Mouse (Mus musculus) heart, embryonic 16.5 days (tissue): ENCODE data around the gene Hpgd. TPM values are rescaled to one million over a fixed set of nuclear protein-coding genes. Genes with fewer than 3 reads are reported as not detected.

Experiments used
- ATAC-seq: fragments of 200-750 bp; cut with Nextera tagmentation; replicated peaks from 2 replicates; pipeline ENCODE4 v1.8.0; 2017; ENCODE audit warnings: moderate number of reproducible peaks; ENCODE audit not compliant: insufficient read depth, low FRiP score; ENCODE audit errors: extremely low read depth
- H3K27ac ChIP-seq: fragments of 300-500 bp; sonication (generic); 2 replicates; pipeline ENCODE4 v1.5.1; 2014; ENCODE audit warnings: mild to moderate bottlenecking, low read length, control low read depth, moderate library complexity
- H3K27me3 ChIP-seq: fragments of 300-500 bp; sonication (generic); 2 replicates; pipeline ENCODE4 v1.6.1; 2014; ENCODE audit warnings: low read length, mixed read lengths; ENCODE audit not compliant: control insufficient read depth, insufficient read depth
- H3K36me3 ChIP-seq: fragments of 300-500 bp; sonication (generic); 2 replicates; pipeline ENCODE4 v1.6.1; 2014; ENCODE audit not compliant: control insufficient read depth, insufficient read depth
- H3K4me1 ChIP-seq: fragments of 300-500 bp; sonication (generic); 2 replicates; pipeline ENCODE4 v1.6.1; 2014; ENCODE audit warnings: low read length, mixed read lengths; ENCODE audit not compliant: control insufficient read depth, insufficient read depth
- H3K4me2 ChIP-seq: fragments of 300-500 bp; sonication (generic); 2 replicates; pipeline ENCODE4 v1.6.1; 2014; ENCODE audit warnings: low read depth, mild to moderate bottlenecking, control low read depth, low read length
- H3K4me3 ChIP-seq: fragments of 300-500 bp; sonication (generic); 2 replicates; pipeline ENCODE4 v1.5.1; 2014; ENCODE audit warnings: mild to moderate bottlenecking, control low read depth, low read length
- H3K9ac ChIP-seq: fragments of 300-500 bp; sonication (generic); 2 replicates; pipeline ENCODE4 v1.6.1; 2014; ENCODE audit warnings: low read length, control low read depth
- H3K9me3 ChIP-seq: fragments of 300-500 bp; sonication (generic); replicated peaks from 2 replicates; pipeline ENCODE4 v1.6.1; 2016; ENCODE audit warnings: low read length; ENCODE audit not compliant: control insufficient read depth
- WGBS: fragments of 180-500 bp; shearing (Covaris S2); extraction: QIAGEN DNeasy Blood & Tissue Kit; methylation state at CpG from one replicate; pipeline ENCODE4 v1.1.7; 2014; 5-methylcytosine and 5-hydroxymethylcytosine counted together
- polyA plus RNA-seq: library from polyadenylated mRNA; unstranded; fragments of >200 nt; fragmentation: Nextera tagmentation; extraction: Ambion mirVana; gene quantifications from 2 replicates; pipeline ENCODE4 v1.2.1, GENCODE M21; 2015

The Hpgd gene
- polyA plus RNA-seq, 1 experiment from 2014 or later = 36.7 TPM

DNA sequence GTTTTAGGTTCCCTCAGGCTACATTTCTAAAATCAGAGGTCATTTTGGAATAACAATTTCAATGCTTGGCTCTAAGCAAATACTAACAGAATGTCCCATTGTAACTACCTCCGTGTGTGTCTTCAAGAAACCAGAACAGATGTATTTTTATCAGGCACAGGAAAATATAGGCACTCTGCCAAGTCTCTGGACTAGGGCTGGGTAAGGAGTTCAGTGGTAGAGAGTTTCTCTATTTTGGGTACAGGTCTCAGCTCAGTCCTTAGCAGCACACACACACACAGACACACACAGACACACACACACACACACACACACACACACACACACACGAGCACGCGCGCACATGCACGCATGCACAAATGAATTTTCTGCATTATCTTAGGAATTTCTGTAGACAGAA lies 49.1 kb downstream of the Hpgd start:
- WGBS = 66% methylated on average over 6 of the region's 6 CpGs
- peaks cover 12% of the 10 kb centered on the region for H3K4me1 ChIP-seq
- no peak overlapping the region for H3K4me2 ChIP-seq
- H3K9me3 ChIP-seq = no peaks in the 10 kb centered on the region
- no peak overlapping the region for H3K9ac ChIP-seq
- H3K36me3 ChIP-seq = no peaks in the 10 kb centered on the region
- no peaks in the 10 kb centered on the region for H3K27me3 ChIP-seq
- no peak overlapping the region for H3K27ac ChIP-seq
- ATAC-seq = 0 out of 2 replicates have a peak, but pooled peaks have one; percentile 45
- no peak overlapping the region for H3K4me3 ChIP-seq

DNA sequence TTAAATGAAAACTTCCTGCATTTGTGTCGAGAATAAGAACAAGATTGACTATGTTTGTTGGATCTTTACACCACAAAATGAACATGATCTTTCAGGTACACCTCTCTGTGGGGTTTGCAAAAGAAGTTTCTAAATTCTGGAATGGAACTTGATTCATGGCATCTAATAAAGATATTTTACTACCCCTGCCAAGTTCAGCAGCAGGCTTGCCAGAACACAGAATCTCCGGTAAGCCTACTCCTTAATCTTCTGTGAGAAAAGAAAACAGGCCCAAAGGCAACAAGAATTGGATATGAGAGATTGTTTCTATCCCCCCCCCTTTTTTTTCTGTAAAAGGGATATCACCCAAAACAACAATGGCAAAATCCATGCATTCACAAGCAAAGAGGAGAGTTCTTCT lies 49.6 kb downstream of the Hpgd start:
- H3K27me3 ChIP-seq = no peaks in the 10 kb centered on the region
- H3K36me3 ChIP-seq = no peaks in the 10 kb centered on the region
- no peaks in the 10 kb centered on the region for H3K9me3 ChIP-seq
- H3K27ac ChIP-seq = no peak overlapping the region
- H3K4me2 ChIP-seq = no peak overlapping the region
- no peak overlapping the region for H3K9ac ChIP-seq
- ATAC-seq = no peak
- H3K4me3 ChIP-seq = no peak overlapping the region
- peaks cover 12% of the 10 kb centered on the region for H3K4me1 ChIP-seq
- WGBS = 39% methylated on average over 2 of the region's 2 CpGs

DNA sequence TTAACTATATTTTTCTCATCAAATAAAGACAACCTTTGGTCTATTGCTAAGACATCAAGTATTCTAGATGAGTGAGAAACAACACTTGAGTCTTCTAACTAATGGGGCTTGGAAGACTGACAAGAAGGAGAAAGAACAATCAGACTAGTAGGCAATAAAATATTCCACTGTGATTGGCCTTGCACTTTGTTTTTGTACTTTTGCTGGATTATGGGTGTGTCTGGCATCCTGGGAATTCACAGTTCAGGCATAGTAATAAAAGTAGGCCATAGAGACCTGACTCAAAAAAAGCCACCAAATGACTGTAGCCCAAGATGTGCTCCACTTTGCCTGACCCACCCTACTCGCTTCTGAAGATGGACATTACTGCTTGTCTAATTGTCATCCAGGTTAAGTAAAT lies 50.0 kb downstream of the Hpgd start:
- Histone ChIP-seq H3K4me2 (no peak overlapping the region), H3K27ac (no peak overlapping the region), H3K9me3 (no peaks in the 10 kb centered on the region), H3K9ac (no peak overlapping the region), H3K4me1 (peaks cover 12% of the 10 kb centered on the region), H3K27me3 (no peaks in the 10 kb centered on the region), H3K4me3 (no peak overlapping the region), H3K36me3 (no peaks in the 10 kb centered on the region)
- ATAC-seq = no peak
- WGBS = 75% methylated on average over 1 of the region's 1 CpGs

DNA sequence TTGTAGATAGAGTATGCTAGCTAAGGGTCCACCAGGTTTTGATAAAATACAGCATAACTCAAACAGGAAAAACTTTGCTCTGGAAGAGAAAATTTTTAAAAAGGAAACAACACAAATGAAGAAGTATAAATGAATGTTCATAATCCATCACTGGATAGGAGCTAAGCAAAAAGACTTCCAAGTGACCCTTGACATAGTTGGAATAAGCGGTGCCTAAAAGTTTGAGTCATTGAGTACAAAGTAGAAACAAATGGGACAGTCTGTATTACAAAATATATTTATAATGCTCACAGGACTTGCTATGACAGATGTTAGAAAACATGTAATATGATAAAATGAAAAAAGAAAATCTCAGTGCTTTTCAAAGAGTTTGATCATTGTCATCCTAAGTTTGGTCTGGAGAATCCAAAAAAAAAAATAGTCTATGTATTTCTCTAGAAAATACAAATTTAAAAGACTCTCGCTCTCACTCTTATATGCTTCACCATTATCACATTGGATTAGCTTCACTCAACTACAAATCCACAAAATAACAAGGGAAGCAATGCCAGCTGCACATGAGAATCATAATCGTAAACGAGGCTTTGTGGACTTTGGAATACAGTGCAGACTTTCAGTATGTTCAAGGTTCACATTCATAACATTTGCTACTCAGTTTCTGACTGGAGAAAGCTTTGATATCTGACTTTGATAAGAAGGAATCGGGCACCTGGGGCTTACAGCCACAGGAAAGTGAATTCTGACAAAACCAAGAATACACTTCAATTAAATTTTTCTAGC lies 51.4 kb downstream of the Hpgd start:
- Histone ChIP-seq H3K4me1 (peaks cover 12% of the 10 kb centered on the region), H3K4me3 (no peak overlapping the region), H3K27me3 (no peaks in the 10 kb centered on the region), H3K4me2 (no peak overlapping the region), H3K36me3 (no peaks in the 10 kb centered on the region), H3K9ac (no peak overlapping the region), H3K27ac (no peak overlapping the region), H3K9me3 (no peaks in the 10 kb centered on the region)
- ATAC-seq = no peak
- 81% methylated on average over 5 of the region's 5 CpGs for WGBS

DNA sequence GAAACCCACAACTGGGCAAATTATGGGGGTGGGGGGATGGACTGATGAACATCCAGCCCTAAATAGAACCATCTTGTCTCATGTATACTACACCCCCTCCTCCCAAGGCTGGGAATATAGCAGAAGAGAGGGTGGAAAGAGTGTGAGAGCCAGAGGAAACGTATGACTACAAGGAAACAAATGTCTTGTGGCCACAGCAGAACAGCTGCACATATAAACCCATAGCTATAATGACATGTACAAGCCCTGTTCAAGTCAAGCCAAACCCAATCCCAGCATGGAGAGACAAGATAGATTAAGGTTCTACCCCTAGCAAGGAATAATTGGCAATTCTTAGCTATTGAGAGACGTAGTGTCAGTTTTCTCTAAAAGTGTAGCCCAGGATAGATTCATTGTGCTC lies 68.8 kb downstream of the Hpgd start:
- 83% methylated on average over 2 of the region's 2 CpGs for WGBS
- no peak for ATAC-seq
- no peak overlapping the region for H3K27ac ChIP-seq

More for the DNA sequence above, 68.8 kb downstream of the Hpgd start:
- H3K27me3 ChIP-seq = no peaks in the 10 kb centered on the region
- no peak overlapping the region for H3K9ac ChIP-seq
- H3K36me3 ChIP-seq = no peaks in the 10 kb centered on the region
- H3K4me2 ChIP-seq = no peak overlapping the region
- H3K9me3 ChIP-seq = no peaks in the 10 kb centered on the region
- H3K4me1 ChIP-seq = no peaks in the 10 kb centered on the region
- H3K4me3 ChIP-seq = no peak overlapping the region
